Mouse (Mus musculus) testis, postnatal 14 days (tissue): ENCODE measurements at regions not wholly inside any gene's neighbourhood (a gene's known extent, or its start where the extent isn't known, plus 50 kb on each side); places are given as distances from the start of the nearest gene placed in this dataset.

Experiments
- DNase-seq: peaks from one replicate; pipeline ENCODE4 v3.0.0; 2021; ENCODE audit warnings: low spot score

GRCm38 (mm10) chr15:63670561-63670960 lies 174.4 kb downstream of the Gsdmc2 start:
- no peak for DNase-seq

GRCm38 (mm10) chr15:63667536-63667935 lies 177.4 kb downstream of the Gsdmc2 start:
- no peak for DNase-seq

GRCm38 (mm10) chr15:63665517-63665916 lies 179.5 kb downstream of the Gsdmc2 start:
- no peak for DNase-seq

DNA sequence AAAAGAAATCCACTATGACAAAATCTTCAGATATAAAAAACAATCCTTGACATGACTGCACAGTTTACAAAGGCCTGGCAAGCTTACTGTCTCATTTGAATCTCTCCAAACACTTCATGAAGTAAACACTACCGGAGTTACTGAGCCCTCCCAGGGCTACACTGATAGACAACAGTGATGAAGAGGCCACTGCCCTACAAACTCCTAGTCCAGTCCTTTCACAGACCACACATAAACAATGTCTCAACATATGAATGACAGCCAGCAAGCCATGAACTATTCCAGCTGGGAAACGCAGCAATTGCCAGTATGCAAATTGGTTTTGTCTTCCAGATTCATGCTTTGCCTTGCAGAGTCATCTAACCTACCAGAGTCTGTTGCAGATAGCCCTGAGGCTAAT lies 180.1 kb downstream of the Gsdmc2 start:
- DNase-seq = no peak

DNA sequence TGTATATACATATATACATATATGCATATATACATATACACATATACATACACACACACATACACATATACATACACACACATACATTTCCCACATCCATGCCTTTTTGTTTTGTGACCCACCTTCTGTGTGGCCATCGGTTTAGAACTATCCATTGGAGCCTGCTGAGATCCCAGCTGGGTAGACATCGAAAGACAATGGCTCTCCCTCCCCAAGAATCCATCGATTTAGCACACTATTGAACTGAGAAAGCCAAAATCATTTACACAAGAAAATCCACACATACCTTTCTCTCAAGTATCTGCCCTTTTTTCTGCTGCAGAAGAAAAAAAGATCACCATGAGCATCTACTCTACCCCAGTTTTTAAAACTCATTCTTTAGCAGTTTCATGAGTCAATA lies 182.8 kb downstream of the Gsdmc2 start:
- DNase-seq = no peak

GRCm38 (mm10) chr15:63658031-63658521 lies 186.9 kb downstream of the Gsdmc2 start:
- DNase-seq = no peak

DNA sequence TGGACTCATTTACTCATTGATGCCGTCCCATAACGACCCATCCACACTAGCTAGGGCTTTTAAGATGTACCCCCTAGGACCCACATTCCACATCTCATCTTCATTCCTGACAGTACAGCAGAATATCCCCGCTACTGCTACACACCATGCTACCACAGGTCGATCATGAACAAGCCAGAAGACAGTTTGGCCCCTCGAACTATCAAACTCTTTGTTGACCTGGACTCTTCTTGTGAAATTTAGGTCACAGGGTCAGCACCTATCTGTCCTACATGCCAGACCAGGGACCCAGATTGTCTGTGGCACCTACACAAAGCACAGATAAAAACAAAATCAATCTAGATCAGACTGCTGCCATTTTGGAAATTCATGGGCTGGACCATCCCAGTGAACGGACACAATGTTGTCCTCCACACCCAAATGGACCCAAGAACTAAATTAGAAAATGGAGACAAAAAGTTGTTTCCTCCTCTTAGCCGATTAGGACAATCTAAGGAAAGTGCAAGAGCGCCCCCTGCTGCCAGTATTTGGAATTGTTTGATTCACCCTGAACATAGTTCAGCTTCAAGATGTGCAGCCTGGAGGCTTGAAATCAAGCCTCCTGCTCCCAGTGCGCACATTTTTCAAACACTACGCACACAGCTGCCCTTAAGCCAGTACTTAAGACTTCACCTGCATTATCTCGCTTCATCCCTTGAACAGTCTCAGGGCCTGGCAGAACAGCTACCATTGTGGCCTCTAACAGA lies 192.6 kb downstream of the Gsdmc2 start:
- DNase-seq = peak; percentile 47

DNA sequence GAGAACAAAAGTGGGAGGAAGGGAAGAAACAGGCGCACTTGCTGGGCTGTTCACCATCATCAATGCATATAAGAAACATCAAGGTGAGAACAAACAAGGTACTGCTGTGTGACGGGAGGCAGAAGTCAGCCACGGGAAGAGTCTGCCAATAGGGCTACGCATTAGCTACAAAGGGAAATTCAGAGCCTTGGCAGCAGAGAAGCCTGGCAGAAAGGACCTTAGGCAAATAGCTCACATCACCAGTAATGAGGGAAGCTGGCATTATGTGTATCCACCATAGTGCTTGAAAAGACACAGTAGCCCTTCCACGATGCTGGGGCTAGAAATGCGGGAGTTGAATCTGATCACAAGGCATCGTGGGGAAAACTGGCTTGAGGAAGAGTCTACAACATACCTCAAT lies 193.9 kb downstream of the Gsdmc2 start:
- DNase-seq = no peak

DNA sequence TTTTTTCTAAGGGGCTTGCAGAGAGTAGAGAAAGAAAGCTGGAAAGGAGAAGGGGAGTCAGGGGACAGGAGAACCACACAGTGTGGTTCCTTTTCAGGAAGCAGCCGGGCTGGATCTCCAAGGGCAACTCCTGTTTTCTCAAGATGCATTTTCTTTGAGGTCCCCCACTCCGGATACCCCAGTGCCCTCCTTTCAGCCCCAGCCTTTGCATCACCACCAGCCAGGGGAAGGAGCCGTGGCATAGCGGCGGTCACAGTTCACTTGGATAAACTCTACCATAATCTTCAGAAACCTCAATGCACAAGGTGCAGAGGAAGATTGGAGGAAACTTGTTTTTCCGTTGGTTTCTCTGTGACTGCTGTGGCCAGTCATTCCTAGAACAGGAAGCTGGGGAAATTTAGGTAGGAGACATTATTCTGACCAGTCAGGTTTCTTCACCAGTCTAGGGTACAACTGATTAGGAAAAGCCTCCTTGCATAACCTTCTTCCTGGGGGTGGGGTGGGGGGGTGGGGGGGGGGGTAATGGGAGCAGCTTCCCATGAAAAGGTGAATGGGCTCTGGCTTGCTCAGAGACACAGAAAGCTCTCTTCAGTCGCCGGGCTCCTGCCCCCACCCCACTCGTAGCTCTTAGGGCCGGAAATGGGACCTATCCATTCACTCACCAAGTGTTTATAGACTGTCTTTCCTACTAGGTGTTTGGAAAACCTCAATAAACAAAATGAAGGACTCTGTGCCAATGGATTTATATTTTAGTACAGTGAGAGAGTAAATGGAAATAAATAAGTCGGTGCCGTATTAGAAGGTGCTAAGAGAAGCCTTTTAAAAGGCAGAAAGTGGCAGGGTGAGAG lies 196.6 kb downstream of the Gsdmc2 start:
- no peak for DNase-seq

- no peak for DNase-seq
Measured at GRCm38 (mm10) chr15:63624814-63625213, 220.2 kb downstream of the Gsdmc2 start.

DNA sequence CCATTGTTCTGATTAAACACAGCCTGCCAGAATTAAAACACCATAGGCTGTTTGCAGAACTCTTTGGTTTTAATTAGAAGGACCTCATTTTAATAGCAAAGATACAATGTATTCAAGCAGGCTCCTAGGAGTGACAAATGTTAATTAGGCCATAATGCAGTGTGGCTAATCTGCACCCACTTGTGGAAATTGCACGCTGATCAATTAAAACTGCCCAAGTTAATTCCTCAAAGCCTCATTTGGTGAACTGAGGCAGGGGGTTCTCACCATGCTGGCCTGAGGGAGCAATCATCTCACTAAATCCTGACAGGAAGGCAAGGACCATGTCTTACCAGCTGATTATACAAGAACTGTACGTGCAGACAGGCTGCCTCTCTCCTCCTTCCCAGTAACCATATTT lies 220.7 kb downstream of the Gsdmc2 start:
- no peak for DNase-seq

GRCm38 (mm10) chr15:63616506-63617208 lies 228.3 kb downstream of the Gsdmc2 start:
- no peak for DNase-seq

GRCm38 (mm10) chr15:63614191-63614590 lies 230.8 kb downstream of the Gsdmc2 start:
- DNase-seq = no peak

- DNase-seq = no peak
Measured at GRCm38 (mm10) chr15:63613120-63613519, 231.9 kb downstream of the Gsdmc2 start.

GRCm38 (mm10) chr15:63611161-63611560 lies 233.8 kb downstream of the Gsdmc2 start:
- DNase-seq = no peak

DNA sequence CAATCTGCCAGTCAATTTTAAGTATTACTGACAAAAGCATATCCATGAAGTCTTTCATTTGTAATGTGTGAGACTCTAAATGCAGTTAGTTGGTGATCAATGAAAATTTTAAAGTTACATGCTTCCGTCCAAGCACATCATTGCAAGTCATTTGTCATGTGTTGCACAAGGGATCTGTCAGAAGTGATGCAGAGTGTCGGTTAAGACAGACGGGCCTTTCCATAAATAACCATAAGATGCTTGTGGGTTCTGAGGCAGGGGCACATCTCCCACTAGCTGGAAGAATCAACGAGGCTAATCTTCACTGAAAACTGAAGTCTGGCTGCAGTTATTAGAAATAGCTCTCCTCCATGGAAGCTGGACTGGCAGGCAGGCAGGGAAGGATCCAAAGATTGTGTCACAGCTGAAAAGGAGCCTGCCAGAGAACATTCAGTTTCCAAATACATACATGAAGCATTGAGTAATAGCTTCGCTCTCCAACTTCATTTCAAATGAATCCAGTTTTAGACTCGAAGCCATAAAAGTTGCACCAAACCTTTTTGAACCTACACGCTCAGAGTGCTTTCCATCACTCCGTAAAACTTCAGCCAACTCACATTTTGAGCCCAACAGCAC lies 241.8 kb downstream of the Gsdmc2 start:
- DNase-seq = no peak

GRCm38 (mm10) chr15:63601543-63601942 lies 243.4 kb downstream of the Gsdmc2 start:
- DNase-seq = no peak

GRCm38 (mm10) chr15:63592758-63593463 lies 252.1 kb downstream of the Gsdmc2 start:
- DNase-seq = no peak

GRCm38 (mm10) chr15:63559293-63559692 lies 285.7 kb downstream of the Gsdmc2 start:
- DNase-seq = no peak

- DNase-seq = no peak
Measured at GRCm38 (mm10) chr15:63558691-63559090, 286.3 kb downstream of the Gsdmc2 start.

DNA sequence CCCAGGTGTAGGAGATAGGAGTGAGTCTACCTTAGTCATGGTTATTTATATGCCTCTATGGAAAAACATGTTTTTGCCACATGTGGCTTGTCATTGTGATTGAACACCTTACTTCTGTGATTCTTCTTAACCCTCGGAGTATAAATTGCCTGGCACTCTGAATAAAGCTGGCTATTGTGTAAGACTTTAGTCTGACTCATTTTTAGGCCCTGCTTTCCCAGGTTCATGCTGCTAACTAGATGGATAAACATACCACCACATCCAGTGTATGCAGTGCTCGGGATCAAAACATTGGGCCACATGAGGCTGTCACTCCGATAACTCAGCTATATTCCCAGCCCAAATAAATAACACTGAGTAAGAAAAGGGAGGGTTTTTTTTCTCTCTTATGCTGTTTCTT lies 287.2 kb downstream of the Gsdmc2 start:
- DNase-seq = no peak
